Mouse (Mus musculus): ENCODE measurements around the gene 1110051M20Rik. TPM values are rescaled to one million over a fixed set of nuclear protein-coding genes. Genes with fewer than 3 reads are reported as not detected.

1110051M20Rik gene
- polyA plus RNA-seq, 1 experiment from 2014 or later: 15.6 TPM

DNA sequence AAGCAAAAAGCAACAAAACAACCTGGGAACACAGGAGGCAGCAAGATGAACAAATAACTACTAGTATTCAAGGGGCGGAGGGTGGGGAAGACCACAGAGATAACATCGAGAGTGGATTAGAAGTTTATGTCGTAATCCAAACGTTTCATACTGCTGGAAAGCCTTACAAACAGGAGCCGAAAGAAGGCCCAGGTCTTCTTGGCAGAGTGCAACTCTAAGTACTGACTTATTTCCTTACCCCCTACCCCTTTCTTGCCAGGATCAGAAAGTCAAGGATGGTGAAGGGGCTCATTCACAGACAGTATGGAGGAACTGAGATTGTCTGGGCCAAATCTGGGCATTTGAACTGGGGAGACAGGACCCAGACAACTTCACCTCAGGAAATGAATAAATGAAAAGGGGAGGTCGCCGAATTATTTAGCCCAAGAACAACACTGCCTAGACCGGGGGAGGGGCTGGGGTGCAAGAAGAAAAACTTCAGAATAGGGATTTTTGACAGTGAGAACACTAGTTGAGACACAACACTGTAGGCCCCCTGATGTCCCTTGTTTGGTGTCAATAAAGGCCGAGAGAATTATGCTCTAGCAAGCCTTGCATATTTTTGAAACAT is 12.1 kb upstream of the 1110051M20Rik start:
- Histone ChIP-seq H3K4me1 (replicated peaks; ENCODE audit: control insufficient read depth, insufficient read depth, low read length) (peaks cover 7% of the 10 kb centered on the region; the same call in 1 of the 2 replicates), H3K36me3 (ENCODE audit: control insufficient read depth, insufficient read depth) (no peaks in the 10 kb centered on the region), H3K4me3 (ENCODE audit: low read depth, low read length) (peak overlapping the region; percentile 67), H3K9ac (ENCODE audit: low read depth, low read length) (peak overlapping the region; percentile 89; the same call in 1 of the 2 replicates), H3K27me3 (replicated peaks; ENCODE audit: control insufficient read depth, insufficient read depth, low read length) (no peaks in the 10 kb centered on the region), H3K9me3 (ENCODE audit: control insufficient read depth) (no peaks in the 10 kb centered on the region), H3K27ac (ENCODE audit: low read depth, low read length) (no peak overlapping the region; the same call in 1 of the 2 replicates), H3K4me2 (replicated peaks; ENCODE audit: low read depth) (peak overlapping the region; percentile 91)
- no peak for TF ChIP-seq CTCF (IDR thresholded peaks at IDR 0.05; ENCODE audit: low read depth)
- ATAC-seq: no peak
- 42% methylated on average over 9 of the region's 9 CpGs for WGBS

DNA sequence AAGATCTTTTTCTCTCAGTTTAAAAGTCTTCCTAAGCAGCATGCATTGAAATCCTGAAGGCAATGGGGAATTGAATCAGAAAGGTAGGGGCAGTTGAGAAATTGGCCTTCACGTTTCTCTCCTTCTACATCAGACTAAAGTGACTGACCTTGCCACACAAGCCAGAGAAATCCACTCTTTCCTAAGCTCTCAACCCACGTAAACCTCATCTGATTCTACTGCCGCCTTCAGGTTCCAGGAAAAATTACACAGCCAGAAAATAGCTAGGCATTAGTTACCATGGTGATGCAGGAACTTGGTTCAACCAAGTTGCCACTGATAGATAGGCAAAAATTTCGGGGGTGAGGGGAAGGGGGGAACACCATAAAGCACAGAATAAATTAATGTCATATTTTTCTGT is 11.3 kb upstream of the 1110051M20Rik start:
- 3% methylated on average over 4 of the region's 4 CpGs for WGBS
- peak; percentile 86 for TF ChIP-seq CTCF (IDR thresholded peaks at IDR 0.05; ENCODE audit: low read depth)
- no peak for ATAC-seq
- Histone ChIP-seq H3K36me3 (ENCODE audit: control insufficient read depth, insufficient read depth) (no peaks in the 10 kb centered on the region), H3K9me3 (ENCODE audit: control insufficient read depth) (no peaks in the 10 kb centered on the region), H3K27me3 (replicated peaks; ENCODE audit: control insufficient read depth, insufficient read depth, low read length) (no peaks in the 10 kb centered on the region), H3K4me3 (ENCODE audit: low read depth, low read length) (no peak overlapping the region), H3K4me2 (replicated peaks; ENCODE audit: low read depth) (no peak overlapping the region), H3K4me1 (replicated peaks; ENCODE audit: control insufficient read depth, insufficient read depth, low read length) (0 out of 2 replicates have a peak, but pooled peaks cover 7% of the 10 kb centered on the region), H3K27ac (ENCODE audit: low read depth, low read length) (no peak overlapping the region), H3K9ac (ENCODE audit: low read depth, low read length) (no peak overlapping the region)

DNA sequence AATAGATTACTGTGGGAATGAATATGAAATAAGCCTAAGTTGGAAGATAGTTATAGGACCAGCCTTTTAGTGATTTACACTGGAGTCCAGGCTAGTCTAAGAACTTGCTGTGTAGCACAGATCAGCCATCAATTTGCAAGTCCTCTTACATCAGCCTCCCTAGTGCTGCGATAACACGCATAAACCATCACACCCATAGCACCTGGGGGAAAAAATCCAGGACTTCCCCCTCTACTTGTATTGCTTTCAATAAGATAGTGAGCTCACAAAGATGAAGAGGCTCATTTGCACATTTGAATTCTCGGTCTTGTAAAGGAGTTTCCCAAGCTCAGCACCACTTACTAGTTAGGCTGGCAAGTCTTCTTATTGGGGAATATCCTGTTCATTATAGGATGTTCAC is 9.9 kb upstream of the 1110051M20Rik start:
- ATAC-seq: no peak
- no peak overlapping the region for H3K4me2 ChIP-seq (replicated peaks; ENCODE audit: low read depth)
- no peaks in the 10 kb centered on the region for H3K36me3 ChIP-seq (ENCODE audit: control insufficient read depth, insufficient read depth)
- 87% methylated on average over 3 of the region's 3 CpGs for WGBS
- no peaks in the 10 kb centered on the region for H3K9me3 ChIP-seq (ENCODE audit: control insufficient read depth)
- H3K27ac ChIP-seq (ENCODE audit: low read depth, low read length): no peak overlapping the region
- TF ChIP-seq CTCF (IDR thresholded peaks at IDR 0.05; ENCODE audit: low read depth): no peak
- no peak overlapping the region for H3K9ac ChIP-seq (ENCODE audit: low read depth, low read length)
- H3K27me3 ChIP-seq (replicated peaks; ENCODE audit: control insufficient read depth, insufficient read depth, low read length): no peaks in the 10 kb centered on the region
- no peak overlapping the region for H3K4me3 ChIP-seq (ENCODE audit: low read depth, low read length)
- H3K4me1 ChIP-seq (replicated peaks; ENCODE audit: control insufficient read depth, insufficient read depth, low read length): 0 out of 2 replicates have a peak, but pooled peaks cover 9% of the 10 kb centered on the region

DNA sequence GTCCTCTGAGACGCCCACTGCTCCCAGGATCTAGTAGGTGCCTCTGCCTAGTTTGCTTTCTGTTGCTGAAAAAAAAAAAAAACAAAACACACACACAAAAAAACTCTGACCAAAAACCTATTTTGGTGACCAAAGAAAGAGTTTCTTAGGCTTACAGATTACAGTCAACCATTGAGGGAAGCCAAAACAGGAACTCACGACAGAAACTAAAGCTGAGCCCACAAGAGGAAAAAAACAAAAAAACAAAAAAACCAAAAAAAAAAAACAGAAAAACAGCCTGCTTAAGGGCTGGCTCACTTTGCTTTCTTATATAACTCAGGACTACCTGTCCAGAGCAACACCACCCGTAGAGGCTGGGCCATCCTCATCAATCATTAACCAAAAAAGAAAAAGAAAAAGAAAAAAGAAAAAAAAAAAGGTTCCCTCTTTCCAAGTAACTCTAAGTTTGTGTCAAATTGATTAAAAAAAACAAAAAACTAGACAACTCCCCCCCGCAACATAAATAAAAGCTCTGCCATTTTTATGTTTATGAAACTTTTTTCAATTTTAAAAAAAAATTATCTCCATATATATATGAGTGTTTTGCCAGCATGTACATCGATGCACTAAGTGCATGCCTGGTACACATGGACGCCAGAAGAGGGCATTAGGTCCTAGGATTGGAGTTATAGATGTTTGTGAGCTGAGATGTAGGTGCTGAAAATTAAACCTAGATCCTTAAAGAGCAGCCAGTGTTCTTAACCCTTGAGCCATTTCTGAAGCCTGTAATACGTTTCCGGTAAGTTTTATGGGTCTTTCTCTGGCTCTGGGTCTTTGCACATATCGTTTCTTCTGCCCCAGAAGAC is 8.9 kb upstream of the 1110051M20Rik start:
- peak overlapping the region; percentile 54 for H3K4me2 ChIP-seq (replicated peaks; ENCODE audit: low read depth)
- no peak for ATAC-seq
- H3K4me1 ChIP-seq (replicated peaks; ENCODE audit: control insufficient read depth, insufficient read depth, low read length): 0 out of 2 replicates have a peak, but pooled peaks cover 4% of the 10 kb centered on the region
- H3K27me3 ChIP-seq (replicated peaks; ENCODE audit: control insufficient read depth, insufficient read depth, low read length): no peaks in the 10 kb centered on the region
- no peak overlapping the region for H3K9ac ChIP-seq (ENCODE audit: low read depth, low read length)
- H3K9me3 ChIP-seq (ENCODE audit: control insufficient read depth): no peaks in the 10 kb centered on the region
- peak; percentile 57 for TF ChIP-seq CTCF (IDR thresholded peaks at IDR 0.05; ENCODE audit: low read depth)
- no peaks in the 10 kb centered on the region for H3K36me3 ChIP-seq (ENCODE audit: control insufficient read depth, insufficient read depth)
- H3K4me3 ChIP-seq (ENCODE audit: low read depth, low read length): no peak overlapping the region
- 45% methylated on average over 9 of the region's 9 CpGs for WGBS
- H3K27ac ChIP-seq (ENCODE audit: low read depth, low read length): no peak overlapping the region; the same call in 1 of the 2 replicates

DNA sequence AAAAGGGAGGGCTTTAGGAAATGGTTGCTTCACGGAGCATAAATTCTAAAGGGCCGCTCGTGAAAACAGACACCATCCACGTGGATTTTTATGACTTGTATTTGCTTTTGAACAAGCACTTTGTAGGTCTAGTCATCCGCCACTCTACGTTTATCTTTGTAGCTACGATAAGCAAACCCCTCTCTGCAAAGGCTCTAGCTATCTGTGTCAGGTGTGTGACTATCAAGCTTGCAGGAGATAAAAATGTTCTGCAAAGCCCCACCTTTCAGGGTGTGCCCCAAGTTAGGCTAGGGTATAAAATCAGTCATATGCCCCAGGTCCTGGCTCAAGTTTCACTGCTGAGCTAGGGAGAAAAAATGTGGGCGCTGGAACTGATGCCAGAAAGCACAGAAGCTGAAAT is 8.2 kb upstream of the 1110051M20Rik start:
- H3K27ac ChIP-seq (ENCODE audit: low read depth, low read length): peak overlapping the region; percentile 70
- H3K9ac ChIP-seq (ENCODE audit: low read depth, low read length): no peak overlapping the region
- 17% methylated on average over 8 of the region's 8 CpGs for WGBS

DNA sequence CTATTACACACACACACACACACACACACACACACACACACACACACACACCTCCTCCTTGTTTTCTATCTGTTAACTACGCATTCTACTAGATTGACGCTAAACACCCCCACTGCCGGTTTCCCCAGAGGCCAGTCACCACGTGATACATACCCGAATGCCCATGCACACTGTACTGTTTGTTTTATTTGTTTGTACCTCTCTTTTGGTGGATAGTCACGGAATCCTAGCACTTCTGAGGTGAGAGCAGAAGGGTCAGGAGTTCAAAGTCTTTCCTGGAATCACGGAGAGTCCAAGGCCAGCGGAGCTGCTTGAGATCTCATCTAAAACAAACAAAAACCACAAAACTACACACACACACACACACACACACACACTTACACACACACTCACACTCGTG is 5.8 kb upstream of the 1110051M20Rik start:
- Histone ChIP-seq H3K4me2 (replicated peaks; ENCODE audit: low read depth) (no peak overlapping the region), H3K36me3 (ENCODE audit: control insufficient read depth, insufficient read depth) (no peaks in the 10 kb centered on the region), H3K9ac (ENCODE audit: low read depth, low read length) (no peak overlapping the region), H3K27me3 (replicated peaks; ENCODE audit: control insufficient read depth, insufficient read depth, low read length) (no peaks in the 10 kb centered on the region), H3K4me1 (replicated peaks; ENCODE audit: control insufficient read depth, insufficient read depth, low read length) (0 out of 2 replicates have a peak, but pooled peaks cover 4% of the 10 kb centered on the region), H3K9me3 (ENCODE audit: control insufficient read depth) (no peaks in the 10 kb centered on the region), H3K4me3 (ENCODE audit: low read depth, low read length) (no peak overlapping the region), H3K27ac (ENCODE audit: low read depth, low read length) (peak overlapping the region; percentile 28; the same call in 1 of the 2 replicates)
- WGBS: 22% methylated on average over 9 of the region's 9 CpGs
- no peak for TF ChIP-seq CTCF (IDR thresholded peaks at IDR 0.05; ENCODE audit: low read depth)
- peak; percentile 11 for ATAC-seq

More for the DNA sequence above, 8.2 kb upstream of the 1110051M20Rik start:
- TF ChIP-seq CTCF (IDR thresholded peaks at IDR 0.05; ENCODE audit: low read depth): no peak
- no peak overlapping the region for H3K4me3 ChIP-seq (ENCODE audit: low read depth, low read length)
- no peaks in the 10 kb centered on the region for H3K9me3 ChIP-seq (ENCODE audit: control insufficient read depth)
- ATAC-seq: peak; percentile 74
- 0 out of 2 replicates have a peak, but pooled peaks cover 4% of the 10 kb centered on the region for H3K4me1 ChIP-seq (replicated peaks; ENCODE audit: control insufficient read depth, insufficient read depth, low read length)
- peak overlapping the region; percentile 54 for H3K4me2 ChIP-seq (replicated peaks; ENCODE audit: low read depth)
- H3K36me3 ChIP-seq (ENCODE audit: control insufficient read depth, insufficient read depth): no peaks in the 10 kb centered on the region
- no peaks in the 10 kb centered on the region for H3K27me3 ChIP-seq (replicated peaks; ENCODE audit: control insufficient read depth, insufficient read depth, low read length)

All from intestine, postnatal 0 days (tissue).